Mouse (Mus musculus) skeletal muscle tissue, adult 2 months (tissue): Measurements from ENCODE around the gene Bcam.

ENCODE experiments used
- DNase-seq: peaks from one replicate; pipeline ENCODE4 v3.0.0-alpha.2; 2012; ENCODE audit warnings: low read depth, low spot score

Gene Bcam

GRCm38 (mm10) chr7:19785874-19786458, 15.2 kb upstream of the Bcam start:
- DNase-seq = no peak

GRCm38 (mm10) chr7:19784764-19785535, 14.1 kb upstream of the Bcam start:
- no peak for DNase-seq

DNA sequence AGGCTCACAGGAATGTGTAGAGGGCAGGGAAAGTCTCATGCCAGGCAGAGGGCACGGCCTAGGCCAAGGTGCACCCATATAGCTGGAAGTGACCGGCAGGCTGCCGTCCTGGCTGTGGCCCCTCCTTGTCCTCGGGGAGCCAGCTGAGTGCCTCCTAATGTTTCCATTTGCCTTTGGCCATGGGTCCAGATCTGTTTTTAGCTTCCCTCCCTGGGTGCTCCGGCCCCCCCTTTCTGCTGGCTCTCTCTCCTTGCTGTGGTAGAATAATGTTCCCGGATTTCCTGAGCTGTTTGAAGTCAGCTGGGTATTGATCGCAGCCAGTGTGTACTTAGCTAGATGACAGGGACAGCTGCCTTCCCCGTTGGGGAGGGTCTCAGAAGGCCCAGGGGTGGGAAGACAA, 12.8 kb upstream of the Bcam start:
- DNase-seq = peak; percentile 86

DNA sequence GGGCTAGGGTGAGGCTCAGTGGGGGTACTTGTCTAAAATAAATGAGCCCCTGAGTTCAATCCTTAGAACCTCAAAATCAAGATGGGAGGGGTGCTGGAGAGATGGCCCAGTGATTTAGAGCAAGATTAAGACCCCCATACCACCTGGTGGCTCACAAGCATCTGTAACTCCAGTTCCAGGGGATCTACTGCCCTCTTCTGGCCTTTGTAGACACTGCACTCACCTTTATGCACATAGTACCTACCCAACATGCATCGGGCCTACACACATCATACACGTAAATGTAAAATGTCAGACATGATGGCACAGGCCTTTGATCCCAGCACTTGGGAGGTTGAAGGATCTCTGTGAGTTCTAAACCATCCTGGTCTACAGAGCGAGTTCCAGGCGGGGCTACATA, 11.8 kb upstream of the Bcam start:
- no peak for DNase-seq

- no peak for DNase-seq
Observed at GRCm38 (mm10) chr7:19781741-19782140, 10.9 kb upstream of the Bcam start.

DNA sequence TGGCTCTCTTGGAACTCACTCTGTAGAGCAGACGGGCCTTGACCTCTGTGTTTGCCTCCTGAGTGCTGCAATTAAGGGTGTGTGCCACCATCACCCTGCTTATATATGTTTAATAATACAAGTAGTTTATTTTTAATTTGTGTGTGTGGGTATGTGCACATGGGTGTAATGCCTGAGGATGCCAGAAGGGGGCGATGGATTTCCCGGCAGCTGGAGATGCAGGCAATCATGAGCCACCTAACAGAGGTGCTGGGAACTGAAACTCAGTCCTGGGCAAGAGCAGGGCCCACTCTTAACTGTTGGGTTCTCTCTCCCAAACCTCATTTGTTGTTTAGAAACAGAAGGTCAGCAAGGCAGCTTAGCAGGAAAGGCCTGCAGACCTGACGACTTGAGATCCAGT, 9.1 kb upstream of the Bcam start:
- DNase-seq = no peak

DNA sequence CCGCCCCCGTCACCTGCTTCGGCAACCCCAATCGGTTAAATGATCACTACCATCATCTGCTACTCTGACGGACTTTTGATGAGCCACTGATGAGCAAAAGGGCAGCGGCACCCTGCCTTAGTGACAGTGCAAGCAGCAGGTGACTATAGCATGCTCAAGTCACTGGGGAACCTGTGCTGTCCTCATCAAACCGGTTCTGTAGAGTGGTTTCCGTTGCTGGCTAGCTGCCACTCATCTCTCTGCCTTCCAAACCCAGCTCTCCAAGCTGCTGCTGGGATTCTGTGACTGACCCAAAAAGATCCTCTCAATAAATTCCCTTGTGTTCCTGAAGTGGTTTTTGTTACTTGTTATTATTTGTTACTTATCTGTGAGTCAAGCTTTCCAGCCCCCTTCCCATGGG, 7.8 kb upstream of the Bcam start:
- DNase-seq = no peak

DNA sequence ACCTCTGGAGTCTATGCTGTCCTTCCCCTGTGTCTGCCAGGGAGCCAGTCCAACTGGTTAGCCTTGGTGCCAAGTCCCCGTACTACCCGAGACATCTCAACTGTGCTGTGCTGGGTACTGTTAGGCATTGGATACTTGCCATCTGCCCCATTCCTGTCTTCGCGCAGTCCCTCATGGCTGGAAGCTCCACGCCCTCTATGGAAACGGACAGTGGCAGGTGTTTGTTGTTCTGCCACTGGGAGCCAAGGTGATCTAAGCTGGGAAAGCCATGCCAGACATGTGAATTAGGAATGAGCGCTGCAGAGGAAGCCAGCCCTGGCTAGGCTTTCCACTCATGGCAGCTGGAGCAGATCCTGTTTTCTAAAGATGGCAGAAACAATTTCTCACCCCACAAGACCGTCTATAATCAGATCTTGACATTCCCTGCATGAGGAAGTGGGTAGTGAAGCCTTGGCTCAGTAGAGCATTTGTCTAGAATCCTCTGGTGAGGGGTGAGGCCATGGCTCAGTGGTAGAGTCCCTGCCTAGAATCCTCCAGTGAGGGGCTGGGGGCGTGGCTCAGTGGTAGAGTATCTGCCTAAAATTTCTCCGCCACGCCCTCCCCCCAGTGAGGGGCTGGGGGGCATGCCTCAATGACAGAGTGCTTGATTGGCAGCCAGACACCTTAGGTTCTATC, 6.4 kb upstream of the Bcam start:
- DNase-seq = peak; percentile 95

DNA sequence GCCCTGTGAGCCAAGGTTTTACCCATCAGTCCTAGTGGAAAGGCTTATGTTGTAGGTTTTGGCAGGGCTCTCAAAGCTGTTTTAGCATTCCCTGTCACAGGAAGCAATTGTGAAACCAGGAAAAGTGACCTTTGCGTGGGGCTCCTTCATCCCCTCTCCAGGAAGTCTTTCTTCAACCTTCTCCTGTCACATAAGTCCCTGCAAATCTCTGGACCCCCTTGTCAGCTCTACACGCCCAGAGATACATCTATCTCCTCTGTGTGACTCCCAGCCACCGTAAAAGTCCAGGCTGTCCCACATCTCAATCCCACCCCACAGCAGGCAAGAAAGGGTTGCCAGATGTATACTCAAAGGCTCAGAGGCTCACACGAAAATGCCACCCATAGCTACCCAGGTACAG, 866 bp upstream of the Bcam start:
- DNase-seq = no peak

GRCm38 (mm10) chr7:19770375-19770754, 451 bp downstream of the Bcam start:
- DNase-seq = no peak

DNA sequence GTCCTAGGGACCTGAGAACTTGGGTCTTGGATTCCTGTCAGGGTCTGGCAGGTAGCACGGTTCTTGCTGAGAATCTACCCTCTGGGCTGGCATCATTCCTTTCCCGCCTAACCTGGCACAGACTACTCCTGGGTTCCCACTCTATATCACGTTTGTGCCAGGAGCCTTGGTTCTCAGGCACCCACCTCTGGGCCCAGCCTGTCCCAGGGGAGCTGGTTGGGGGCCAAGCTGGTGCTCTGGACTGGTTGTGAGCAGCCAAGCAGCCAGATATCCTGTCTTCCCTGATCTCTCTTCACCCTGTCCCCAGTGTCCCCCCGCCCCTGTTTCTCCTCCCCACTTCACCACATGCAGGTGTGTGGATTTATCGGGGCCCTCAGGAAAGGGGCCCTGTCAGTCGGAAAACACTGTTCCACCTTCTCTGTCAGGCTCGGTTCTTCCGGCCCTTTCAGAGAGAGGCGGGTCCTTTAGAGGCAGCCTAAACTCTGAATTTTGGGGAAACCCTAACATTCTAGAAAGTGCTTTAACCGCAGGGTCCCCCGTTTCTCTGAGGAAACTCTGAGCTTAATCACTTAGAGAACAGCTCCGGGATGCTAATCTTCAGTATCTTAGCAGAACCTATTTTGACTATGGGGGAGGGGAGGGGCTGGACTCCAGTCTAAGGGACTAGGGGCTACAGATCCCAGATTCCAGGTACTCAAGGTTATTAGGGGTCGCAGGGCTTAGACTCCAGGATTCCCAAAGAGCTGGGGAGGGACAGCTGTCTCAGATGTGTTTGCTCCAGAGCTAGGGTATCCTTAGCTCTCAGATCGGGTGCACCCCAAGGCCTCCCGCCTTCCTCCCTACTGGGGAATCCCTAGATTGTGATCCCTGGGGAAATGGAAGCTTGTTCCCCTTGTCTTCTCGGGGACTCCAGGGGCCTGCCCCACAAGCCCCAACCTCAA, 1.1 kb downstream of the Bcam start:
- DNase-seq = no peak

GRCm38 (mm10) chr7:19769001-19769400, 1.8 kb downstream of the Bcam start:
- no peak for DNase-seq

GRCm38 (mm10) chr7:19768251-19768650, 2.6 kb downstream of the Bcam start:
- DNase-seq = no peak

DNA sequence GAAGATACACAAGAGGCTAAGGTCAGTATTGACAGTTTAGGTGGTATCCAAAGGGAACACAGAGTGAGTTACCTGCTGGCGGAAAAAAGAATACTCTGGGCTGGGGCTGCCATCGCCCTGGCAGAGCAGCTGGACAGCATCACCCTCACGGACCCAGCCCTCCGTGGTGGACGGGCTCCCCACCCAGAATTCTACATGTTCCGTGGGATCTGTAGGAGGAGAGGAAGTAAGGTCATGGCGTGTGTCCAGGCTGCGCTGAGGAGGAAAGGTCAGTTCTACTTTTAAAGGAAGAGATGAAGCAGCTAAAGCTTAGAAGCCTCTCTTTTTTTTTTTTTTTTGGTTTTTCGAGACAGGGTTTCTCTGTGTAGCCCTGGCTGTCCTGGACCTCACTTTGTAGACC, 6.2 kb downstream of the Bcam start:
- no peak for DNase-seq

GRCm38 (mm10) chr7:19763829-19764477, 6.9 kb downstream of the Bcam start:
- DNase-seq = no peak

- no peak for DNase-seq
Observed at GRCm38 (mm10) chr7:19762283-19762682, 8.5 kb downstream of the Bcam start.

GRCm38 (mm10) chr7:19760021-19760420, 10.8 kb downstream of the Bcam start:
- DNase-seq = no peak

- DNase-seq = no peak
Observed at GRCm38 (mm10) chr7:19758623-19759022, 12.2 kb downstream of the Bcam start.

DNA sequence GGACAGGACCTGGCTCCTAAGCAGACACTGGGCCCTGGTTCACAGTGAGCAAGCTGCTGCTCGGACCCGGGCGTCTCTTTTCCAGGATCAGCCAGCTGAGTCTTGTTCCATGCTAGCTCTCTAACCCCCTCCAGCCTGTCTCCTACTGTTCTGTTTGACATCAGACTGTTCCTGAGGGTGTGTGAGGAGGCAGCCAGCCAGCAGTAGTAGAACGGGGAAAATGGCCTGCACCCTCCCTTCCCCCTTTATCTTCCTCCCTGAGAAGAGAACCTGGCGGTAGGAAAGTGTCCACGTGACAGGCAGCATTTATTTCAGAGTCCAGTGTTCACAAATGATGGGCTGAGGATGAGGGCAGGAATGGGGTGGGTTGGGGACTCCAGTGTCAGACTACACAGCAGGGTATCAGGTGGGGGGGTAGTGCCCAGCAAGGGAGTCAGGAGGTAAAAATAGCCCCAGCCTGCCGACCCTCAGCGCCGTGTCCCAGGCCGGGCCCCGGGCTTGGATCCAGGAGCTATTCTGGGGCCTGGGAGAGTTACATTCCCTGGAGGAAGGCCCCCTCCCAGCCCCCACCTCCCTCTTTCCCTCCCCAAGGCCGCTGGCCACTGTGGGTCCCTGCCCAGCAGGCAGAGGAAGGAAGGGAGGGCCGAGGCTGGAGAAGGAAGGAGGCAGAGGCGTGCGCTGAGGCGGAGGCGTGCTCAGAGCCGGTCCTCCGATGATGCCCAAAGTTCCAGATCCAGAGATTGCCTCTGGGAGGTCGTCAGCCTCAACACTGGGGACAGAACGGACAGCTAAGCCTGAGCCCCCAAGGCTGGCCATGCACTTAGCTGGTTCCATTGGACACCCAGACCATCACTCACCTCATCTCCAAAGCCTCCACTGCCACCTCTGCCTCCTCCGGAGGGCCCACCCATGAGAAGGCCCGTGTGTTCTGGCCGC, 14.7 kb downstream of the Bcam start:
- peak; percentile 83 for DNase-seq

DNA sequence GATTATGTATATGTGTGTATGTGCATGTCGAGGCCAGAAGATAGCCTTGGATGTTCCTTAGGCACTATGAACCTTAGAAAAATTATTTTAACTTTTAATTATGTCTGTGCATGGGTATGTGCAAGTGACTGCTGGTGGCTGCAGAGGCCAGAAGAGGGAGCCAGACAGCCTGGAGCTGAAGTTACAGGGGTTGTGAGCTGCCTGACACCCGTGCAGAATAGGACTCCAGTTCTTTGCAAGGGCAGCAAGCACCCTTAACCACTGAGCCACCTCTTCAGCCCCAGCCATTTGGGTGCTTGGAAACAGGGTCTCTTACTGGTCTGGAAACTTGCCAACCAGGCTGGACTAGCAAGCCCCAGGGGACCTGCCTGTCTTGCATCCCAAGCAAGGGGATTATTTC, 15.8 kb downstream of the Bcam start:
- no peak for DNase-seq
